Mouse (Mus musculus) macrophage (primary cell): Measurements from ENCODE around the gene Txndc12. TPM values are rescaled to one million over a fixed set of nuclear protein-coding genes. Genes with fewer than 3 reads are reported as not detected.
A peak's percentile ranks its signal among the peaks of the same experiment; 100 is the strongest.

Experiments used
- H3K27ac ChIP-seq: fragments of 350-480 bp; formaldehyde crosslinking; 2 replicates; pipeline ENCODE4 v1.9.0; 2021
- H3K36me3 ChIP-seq: fragments of 350-480 bp; formaldehyde crosslinking; 2 replicates; pipeline ENCODE4 v1.9.0; 2021; ENCODE audit errors: inconsistent target
- H3K4me3 ChIP-seq: fragments of 350-480 bp; formaldehyde crosslinking; 2 replicates; pipeline ENCODE4 v1.9.0; 2021; ENCODE audit errors: inconsistent target
- H3K79me2 ChIP-seq: fragments of 350-480 bp; formaldehyde crosslinking; 2 replicates; pipeline ENCODE4 v1.9.0; 2021; ENCODE audit errors: inconsistent target
- WGBS: methylation state at CpG from one replicate; pipeline ENCODE4 v1.1.7; 2026; ENCODE audit warnings: inconsistent platforms; ENCODE audit not compliant: missing documents; 5-methylcytosine and 5-hydroxymethylcytosine counted together
- polyA plus RNA-seq: library from polyadenylated mRNA; stranded (reverse); fragments of 250-400 nt; gene quantifications from 3 replicates; pipeline ENCODE4 v1.2.4, GENCODE M21; 2018; ENCODE audit warnings: inconsistent platforms
- total RNA-seq, 78 experiments: library from RNA; depleted of rRNA; stranded (reverse); fragments of 250-400 nt; gene quantifications; 1 replicate in 9 of 78; 2 replicates in 24 of 78; 3 replicates in 43 of 78; 4 replicates in 2 of 78; pipeline ENCODE4 v1.2.4; 2018; ENCODE audit warnings: inconsistent platforms in 56 of 78

The Txndc12 gene
- total RNA-seq (2018; cell fraction: chromatin; rRNA removed): 10 to 100 TPM in 20 of 26 experiments, 1 to 10 TPM in 6; 2.3 to 60.9 (median 27.9) TPM
- 10 to 100 TPM; 39.9 to 70.5 (median 56.9) TPM for total RNA-seq (2018; cell fraction: cytosol; rRNA removed)
- total RNA-seq (2018; cell fraction: nucleus; rRNA removed): 10 to 100 TPM; 10.3 to 64.9 (median 39.7) TPM
- 53.6 to 64.7 TPM (median 56.5 TPM) in 3 replicates for polyA plus RNA-seq

DNA sequence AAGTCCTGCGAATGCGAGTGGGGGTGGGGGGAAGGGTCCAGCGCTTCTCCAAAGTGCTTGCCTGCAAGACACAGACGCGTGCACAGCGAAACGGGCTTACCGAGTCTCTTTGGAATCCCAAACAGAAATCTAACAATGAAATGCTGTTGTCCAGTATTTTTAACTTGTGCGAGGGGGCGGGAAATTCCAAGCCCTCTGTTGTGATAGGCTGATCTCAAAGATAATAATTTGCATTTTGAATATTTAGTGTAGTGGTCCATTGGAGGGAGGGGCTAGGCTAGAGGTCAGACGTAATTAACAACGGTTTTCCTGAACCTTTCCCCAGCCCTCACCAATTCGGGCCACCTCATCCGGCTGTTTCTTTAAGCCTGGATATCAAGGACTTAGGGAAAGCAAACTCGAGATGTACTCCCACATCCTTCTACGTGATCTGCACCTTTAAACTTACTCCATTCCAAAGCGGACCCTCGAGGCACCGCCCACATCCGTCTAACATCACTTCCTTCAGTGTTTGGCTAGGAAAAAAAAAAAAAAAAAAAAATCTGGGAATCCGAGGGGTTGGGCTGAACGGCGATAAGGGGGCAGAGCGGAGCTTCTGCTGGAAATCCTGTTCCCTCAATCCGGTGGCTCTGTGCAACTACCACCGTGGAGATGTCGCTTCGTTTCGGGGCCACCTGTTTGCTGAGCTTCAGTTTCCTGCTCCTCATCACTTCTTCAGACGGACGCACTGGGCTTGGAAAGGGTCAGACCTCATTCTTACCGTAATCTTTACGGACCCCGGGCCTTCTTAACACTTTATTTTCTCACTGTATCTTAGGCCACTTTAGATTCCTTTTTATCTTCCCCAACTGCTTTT, at the start of gene Txndc12:
TSS of gene Txndc12 (plus strand) at position 487 of the 856 bp plus-strand sequence.
- no peaks in the 10 kb centered on the region for H3K36me3 ChIP-seq
- H3K27ac ChIP-seq: peak within 1 kb of the TSS; percentile 83
- under 1% methylated on average over 34 of the region's 34 CpGs for WGBS
- peaks cover 75% of the 10 kb centered on the region for H3K79me2 ChIP-seq
- peak within 1 kb of the TSS; percentile 82 for H3K4me3 ChIP-seq

DNA sequence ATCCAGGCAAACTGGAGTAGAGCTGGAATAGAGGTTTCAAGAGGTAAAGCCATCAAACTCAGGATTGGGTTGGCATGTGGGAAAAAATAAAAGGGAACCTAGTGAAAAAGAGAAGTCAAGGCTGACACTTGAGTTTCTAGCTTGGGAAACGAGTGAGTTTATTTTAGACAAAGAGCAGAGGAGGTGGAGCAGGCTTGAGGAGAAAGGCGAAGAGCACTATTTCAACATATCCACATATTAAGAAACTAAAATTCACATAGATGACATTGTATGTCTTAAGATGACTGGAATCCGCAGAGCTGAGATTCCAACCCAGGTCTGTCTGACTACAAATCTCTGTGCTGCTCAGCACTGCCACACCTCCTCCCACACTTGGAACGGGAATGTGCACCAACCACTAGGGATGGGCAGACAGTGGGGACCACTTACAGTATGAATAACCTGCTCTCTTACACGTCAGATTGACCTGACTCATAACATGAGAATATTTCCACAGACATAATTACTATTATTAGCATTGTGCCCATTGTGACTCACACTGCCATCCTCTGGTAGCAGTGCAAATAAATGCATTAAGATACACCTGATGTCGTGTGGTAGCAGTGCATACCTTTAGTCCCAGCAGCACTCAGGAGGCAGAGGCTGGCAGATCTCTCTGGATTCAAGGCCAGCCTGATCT, 45.0 kb upstream of the Txndc12 start:
- Histone ChIP-seq H3K36me3 (no peaks in the 10 kb centered on the region), H3K27ac (no peak overlapping the region), H3K79me2 (no peaks in the 10 kb centered on the region), H3K4me3 (no peak overlapping the region)
- 10% methylated on average over 6 of the region's 6 CpGs for WGBS

DNA sequence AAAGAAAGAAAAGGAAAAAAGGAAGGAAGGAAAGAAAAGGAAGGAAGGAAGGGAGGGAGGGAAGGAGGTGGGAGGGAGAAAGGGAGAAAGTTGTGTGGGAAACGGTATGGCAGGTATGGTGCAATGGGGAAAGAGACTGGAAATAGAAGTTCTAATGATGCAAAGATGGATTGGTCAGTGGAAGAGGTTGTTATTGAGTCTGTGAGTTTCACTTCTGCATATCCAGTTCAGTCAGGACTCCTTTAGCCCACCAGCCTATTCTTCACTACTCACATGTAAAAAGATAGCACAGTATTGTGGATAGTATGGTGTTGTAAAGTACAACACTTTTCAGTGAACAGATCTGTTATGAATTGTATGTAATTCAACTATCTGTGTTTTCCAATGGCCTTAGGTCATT, 43.9 kb upstream of the Txndc12 start:
- 0% methylated on average over 1 of the region's 1 CpGs for WGBS
- Histone ChIP-seq H3K27ac (no peak overlapping the region), H3K36me3 (no peaks in the 10 kb centered on the region), H3K79me2 (no peaks in the 10 kb centered on the region), H3K4me3 (no peak overlapping the region)

DNA sequence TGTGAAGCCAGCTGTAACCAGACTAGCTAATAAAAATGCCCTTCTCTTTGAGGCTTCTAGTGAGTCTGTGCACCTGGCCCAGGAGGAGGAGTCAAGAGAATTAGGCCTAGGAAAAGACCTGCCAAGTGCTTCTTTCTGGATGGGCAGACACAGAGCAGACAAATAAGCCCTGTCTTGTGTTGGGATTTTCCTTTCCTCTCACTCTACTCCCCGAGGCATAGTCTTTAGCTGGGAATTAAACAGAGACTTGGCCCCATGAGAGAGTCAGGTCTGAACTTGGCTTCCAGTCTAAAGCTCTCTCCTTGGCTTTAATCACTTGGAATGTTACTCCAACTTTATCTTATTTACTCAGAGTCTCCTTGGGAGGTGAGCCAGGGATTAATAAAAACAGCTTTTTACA, 40.5 kb upstream of the Txndc12 start:
- H3K4me3 ChIP-seq: no peak overlapping the region
- H3K79me2 ChIP-seq: no peaks in the 10 kb centered on the region
- 83% methylated on average over 1 of the region's 1 CpGs for WGBS
- H3K36me3 ChIP-seq: no peaks in the 10 kb centered on the region
- H3K27ac ChIP-seq: no peak overlapping the region

DNA sequence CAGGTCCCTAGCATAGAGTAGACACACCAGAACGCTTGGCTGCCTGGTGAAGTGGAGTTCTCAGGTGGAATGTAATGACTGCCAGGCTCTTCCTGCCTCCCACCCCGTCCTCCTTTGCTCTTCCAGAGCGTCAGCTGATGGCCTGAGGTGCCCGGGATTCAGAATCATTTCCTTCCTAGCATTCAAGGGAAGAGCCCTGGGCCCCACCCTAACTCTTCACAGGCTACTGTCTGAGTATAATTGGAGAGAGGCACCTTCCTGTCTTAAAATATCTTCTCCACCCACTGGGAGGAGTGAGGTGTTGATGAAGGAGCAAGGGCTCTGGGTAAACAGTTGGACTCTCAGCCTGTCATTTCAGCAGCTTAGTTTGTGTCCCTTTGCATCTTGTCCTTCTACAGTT, 37.7 kb upstream of the Txndc12 start:
- Histone ChIP-seq H3K36me3 (no peaks in the 10 kb centered on the region), H3K27ac (no peak overlapping the region), H3K4me3 (no peak overlapping the region), H3K79me2 (no peaks in the 10 kb centered on the region)
- WGBS: 62% methylated on average over 4 of the region's 4 CpGs

DNA sequence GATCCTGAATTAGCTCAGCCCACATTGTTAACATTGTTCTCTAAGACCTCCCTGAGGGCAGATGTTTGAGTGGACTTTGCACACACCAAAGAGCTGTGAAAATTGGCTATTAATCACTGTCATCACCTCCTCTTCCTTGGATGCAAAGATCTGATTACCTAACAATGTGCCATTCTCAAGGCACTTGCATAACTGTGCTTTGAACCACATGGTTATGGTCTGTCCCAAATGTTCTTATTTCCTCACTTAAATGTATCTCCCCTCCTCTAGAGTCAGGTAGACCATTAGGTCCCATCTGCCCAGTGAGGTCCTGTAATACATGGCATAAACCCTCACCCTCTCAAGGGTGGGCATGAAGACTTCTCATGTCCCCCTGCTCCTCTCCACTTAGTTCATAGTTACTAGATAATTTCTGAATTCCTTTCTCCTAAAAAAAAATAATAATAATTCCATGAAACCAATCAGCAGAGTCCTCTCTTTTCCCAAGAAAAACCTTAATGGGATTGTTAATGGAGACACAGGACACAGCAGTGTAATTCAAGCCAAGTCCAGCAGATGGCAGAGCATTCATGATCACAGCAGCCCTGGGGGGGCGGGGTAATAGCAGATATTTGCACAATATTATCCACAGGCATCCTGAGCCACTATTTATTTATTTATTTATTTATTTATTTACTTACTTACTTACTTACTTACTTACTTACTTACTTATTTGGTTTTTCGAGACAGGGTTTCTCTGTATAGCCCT, 36.1 kb upstream of the Txndc12 start:
- Histone ChIP-seq H3K36me3 (no peaks in the 10 kb centered on the region), H3K4me3 (no peak overlapping the region), H3K27ac (no peak overlapping the region), H3K79me2 (no peaks in the 10 kb centered on the region)
- WGBS: 58% methylated on average over 2 of the region's 2 CpGs

DNA sequence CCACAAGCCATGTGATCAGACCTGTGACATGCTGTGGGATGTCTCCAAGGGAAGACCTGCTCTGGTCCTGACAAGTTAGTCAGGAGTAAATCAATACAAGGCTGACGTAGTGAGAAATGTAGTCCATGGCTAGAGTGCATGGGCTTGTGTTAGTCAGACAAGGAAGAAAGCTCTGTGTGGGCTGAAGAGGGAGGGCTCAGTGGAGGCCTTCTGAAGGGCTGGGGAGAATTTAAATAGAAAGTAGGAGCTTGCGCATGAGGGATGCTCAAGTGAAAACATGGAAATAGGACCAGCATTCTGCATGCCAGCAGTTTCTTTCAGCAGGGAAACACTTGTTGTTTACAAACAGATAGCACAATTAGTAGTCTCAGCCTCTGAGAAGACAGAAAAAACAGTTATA, 30.9 kb upstream of the Txndc12 start:
- 100% methylated on average over 2 of the region's 2 CpGs for WGBS
- H3K36me3 ChIP-seq: no peaks in the 10 kb centered on the region

DNA sequence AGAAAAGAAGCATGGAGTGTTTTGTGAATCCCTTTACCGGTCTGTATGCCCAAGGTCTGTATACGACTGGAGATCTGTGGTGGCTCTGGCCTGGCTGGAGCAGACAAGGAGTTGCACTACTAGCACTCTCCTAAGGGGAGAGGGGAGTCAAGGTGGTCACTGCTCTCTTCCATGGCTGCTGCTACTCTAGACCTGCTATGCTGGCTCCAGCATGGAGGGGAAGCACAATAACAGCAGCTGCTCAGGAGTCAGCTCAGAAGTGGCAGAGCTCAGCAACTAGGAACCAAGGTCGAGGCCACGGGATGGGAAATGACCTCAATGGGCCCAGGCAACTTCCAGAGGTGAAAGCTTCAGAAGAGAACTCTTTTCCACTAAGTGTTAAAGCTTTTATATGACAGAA, 23.3 kb upstream of the Txndc12 start:
- Histone ChIP-seq H3K4me3 (no peak overlapping the region), H3K36me3 (no peaks in the 10 kb centered on the region), H3K79me2 (no peaks in the 10 kb centered on the region), H3K27ac (no peak overlapping the region)
- WGBS: 60% methylated on average over 4 of the region's 4 CpGs

More for the DNA sequence above, 30.9 kb upstream of the Txndc12 start:
- Histone ChIP-seq H3K27ac (no peak overlapping the region), H3K79me2 (no peaks in the 10 kb centered on the region), H3K4me3 (no peak overlapping the region)

DNA sequence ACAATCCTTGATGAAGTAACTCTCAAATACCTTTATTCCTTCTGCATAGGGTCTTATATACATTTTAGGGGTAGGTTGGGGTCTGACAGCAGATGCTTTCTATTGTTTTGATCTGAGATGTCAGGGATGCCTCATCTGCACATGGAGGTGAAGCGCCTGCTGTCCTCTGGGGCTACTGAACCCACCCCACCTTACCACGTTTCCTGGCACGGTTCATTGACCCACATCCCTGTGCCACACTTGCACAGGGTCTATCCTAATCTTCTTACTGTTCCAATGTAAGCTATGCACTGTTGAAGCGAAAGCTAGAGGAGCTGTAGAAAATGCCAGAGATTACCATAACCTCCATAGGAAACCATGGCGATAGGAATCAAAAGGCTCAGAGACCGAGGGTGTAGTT, 22.9 kb upstream of the Txndc12 start:
- no peaks in the 10 kb centered on the region for H3K79me2 ChIP-seq
- no peak overlapping the region for H3K27ac ChIP-seq
- 91% methylated on average over 6 of the region's 6 CpGs for WGBS
- H3K4me3 ChIP-seq: no peak overlapping the region
- no peaks in the 10 kb centered on the region for H3K36me3 ChIP-seq

DNA sequence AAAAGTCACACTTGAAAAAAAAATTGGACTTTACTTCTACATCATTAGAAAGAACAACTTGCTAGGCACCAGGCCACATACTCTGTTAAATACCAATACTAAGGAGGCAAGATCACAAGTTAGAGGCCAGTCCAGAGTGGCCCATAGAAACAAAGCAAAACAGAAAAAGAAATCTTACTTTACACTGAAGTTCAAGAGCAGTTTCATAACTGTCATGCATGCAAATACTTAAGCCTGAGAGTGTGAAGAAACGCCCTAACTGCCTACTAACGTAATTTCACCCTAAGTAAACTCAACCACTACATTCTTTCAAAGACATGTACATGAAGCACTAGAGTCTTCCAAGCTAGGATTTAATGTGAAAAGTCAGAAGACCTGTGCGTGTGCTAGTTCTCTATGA, 8.7 kb upstream of the Txndc12 start:
- WGBS: 97% methylated on average over 3 of the region's 3 CpGs
- Histone ChIP-seq H3K4me3 (no peak overlapping the region), H3K79me2 (peaks cover 2% of the 10 kb centered on the region; the same call in 1 of the 2 replicates), H3K27ac (no peak overlapping the region), H3K36me3 (peaks cover 32% of the 10 kb centered on the region)

DNA sequence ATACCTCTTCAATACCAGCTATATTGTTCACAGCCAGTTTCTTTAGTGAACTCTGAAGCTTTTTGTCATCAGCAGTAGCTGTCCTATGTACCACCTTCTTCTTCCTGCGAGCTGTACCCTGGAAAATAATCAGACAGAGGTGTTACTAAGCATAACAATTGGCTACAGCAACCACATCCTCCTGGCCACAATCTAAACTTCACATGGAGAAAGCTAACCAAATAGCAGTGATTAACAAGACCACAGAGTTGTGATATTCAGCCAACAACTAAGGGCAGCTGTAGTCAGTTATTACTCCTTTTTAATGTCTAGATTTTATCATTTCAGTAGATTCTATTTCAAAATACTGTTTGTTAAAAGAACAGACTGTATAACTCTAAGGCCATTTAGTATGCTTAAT, 8.3 kb upstream of the Txndc12 start:
- WGBS: 100% methylated on average over 1 of the region's 1 CpGs
- H3K79me2 ChIP-seq: peaks cover 6% of the 10 kb centered on the region
- no peak overlapping the region for H3K27ac ChIP-seq
- peaks cover 32% of the 10 kb centered on the region for H3K36me3 ChIP-seq
- no peak overlapping the region for H3K4me3 ChIP-seq

DNA sequence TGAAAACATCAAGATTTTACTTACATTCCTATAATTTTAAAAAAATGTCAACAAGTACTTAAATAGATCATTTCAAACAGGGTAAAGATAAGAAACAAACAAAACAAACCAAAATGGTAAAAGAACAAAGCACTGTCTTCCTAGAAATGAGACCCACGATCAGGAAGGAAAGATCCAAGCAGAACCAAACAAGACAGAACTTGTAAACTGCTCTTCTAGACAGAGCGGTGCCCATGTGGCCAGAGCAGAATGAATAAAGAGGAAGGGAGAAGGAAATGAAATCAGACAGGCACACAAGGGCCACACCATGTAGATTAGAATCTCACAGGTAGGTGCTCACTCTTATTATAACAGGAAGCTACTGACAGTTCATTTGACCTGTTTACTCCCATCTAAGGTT, 7.8 kb upstream of the Txndc12 start:
- Histone ChIP-seq H3K27ac (no peak overlapping the region), H3K79me2 (peaks cover 11% of the 10 kb centered on the region), H3K36me3 (peaks cover 32% of the 10 kb centered on the region), H3K4me3 (no peak overlapping the region)
- 88% methylated on average over 2 of the region's 2 CpGs for WGBS

DNA sequence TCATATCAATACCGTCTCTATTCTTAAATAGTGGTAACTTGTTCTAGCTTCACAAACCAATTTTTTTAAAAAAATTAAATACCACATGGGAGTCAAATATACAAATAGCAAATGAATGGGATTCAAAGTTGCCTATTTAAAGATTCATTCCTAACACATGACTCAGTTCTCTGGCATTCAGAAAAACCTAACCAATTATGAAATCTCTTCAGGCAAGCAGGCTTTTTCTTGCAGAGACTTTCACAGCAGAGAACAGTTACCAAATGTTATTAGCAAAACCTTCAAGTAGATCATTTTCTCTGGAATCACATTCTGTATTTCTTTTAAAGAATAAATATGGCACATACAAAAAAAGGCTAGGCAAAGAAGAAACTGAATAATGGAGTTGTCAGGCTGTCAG, 3.7 kb upstream of the Txndc12 start:
- WGBS: 100% methylated on average over 1 of the region's 1 CpGs
- Histone ChIP-seq H3K4me3 (no peak overlapping the region), H3K79me2 (peaks cover 38% of the 10 kb centered on the region), H3K27ac (no peak overlapping the region), H3K36me3 (peaks cover 2% of the 10 kb centered on the region; the same call in 1 of the 2 replicates)
